Mouse (Mus musculus): ENCODE measurements around the gene Isca1. TPM values are rescaled to one million over a fixed set of nuclear protein-coding genes. Genes with fewer than 3 reads are reported as not detected.

The Isca1 gene
- polyA plus RNA-seq (2016; fragmentation: Nextera tagmentation; extraction: Ambion mirVana) = 113 and 115 TPM in 2 replicates

GRCm38 (mm10) chr13:59769296-59770163, at the start of gene Isca1:
TSS of gene Isca1 (minus strand) at chr13:59769810.
- H3K9me3 ChIP-seq = no peaks in the 10 kb centered on the region
- H3K4me3 ChIP-seq = peak within 1 kb of the TSS; percentile 85
- peak within 1 kb of the TSS; percentile 94 for H3K27ac ChIP-seq
- H3K9ac ChIP-seq = peak within 1 kb of the TSS; percentile 80
- WGBS = under 1% methylated on average over 91 of the region's 91 CpGs
- H3K4me2 ChIP-seq (replicated peaks) = peak within 1 kb of the TSS; percentile 75
- ATAC-seq (ENCODE audit: insufficient number of reproducible peaks, insufficient read depth, low FRiP score, low TSS enrichment) = peak; percentile 97
- peaks cover 31% of the 10 kb centered on the region for H3K4me1 ChIP-seq
- no peaks in the 10 kb centered on the region for H3K27me3 ChIP-seq
- peaks cover 17% of the 10 kb centered on the region; the same call in 1 of the 2 replicates for H3K36me3 ChIP-seq

DNA sequence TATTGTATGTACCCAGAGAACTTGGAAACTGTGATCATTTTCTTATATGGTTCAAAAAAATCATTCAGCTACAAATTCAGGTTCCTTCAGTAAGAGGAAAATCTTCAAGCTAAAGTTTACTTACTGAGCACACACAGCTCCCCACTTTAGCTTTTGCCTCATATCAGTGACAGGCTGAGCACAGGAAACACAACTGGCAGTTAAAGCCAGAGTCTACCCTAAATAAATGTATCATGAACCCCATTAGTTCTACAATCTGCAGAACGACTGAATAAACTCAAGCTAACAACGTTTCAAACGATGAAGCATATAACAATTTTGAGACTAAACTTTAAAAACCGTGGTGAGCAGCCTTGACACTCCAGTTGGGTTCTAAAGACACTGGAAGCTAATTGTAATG, 47.7 kb upstream of the Isca1 start:
- peaks cover 24% of the 10 kb centered on the region for H3K4me1 ChIP-seq
- no peak overlapping the region for H3K9ac ChIP-seq
- 90% methylated on average over 4 of the region's 4 CpGs for WGBS
- H3K9me3 ChIP-seq = no peaks in the 10 kb centered on the region
- no peak for ATAC-seq (ENCODE audit: insufficient number of reproducible peaks, insufficient read depth, low FRiP score, low TSS enrichment)
- H3K27me3 ChIP-seq = no peaks in the 10 kb centered on the region
- H3K4me2 ChIP-seq (replicated peaks) = no peak overlapping the region
- no peak overlapping the region for H3K4me3 ChIP-seq
- peaks cover 40% of the 10 kb centered on the region for H3K36me3 ChIP-seq
- H3K27ac ChIP-seq = no peak overlapping the region

- Histone ChIP-seq H3K27ac (no peak overlapping the region; the same call in 1 of the 2 replicates), H3K4me1 (peaks cover 3% of the 10 kb centered on the region; the same call in 1 of the 2 replicates), H3K27me3 (no peaks in the 10 kb centered on the region), H3K4me2 (replicated peaks) (no peak overlapping the region), H3K9me3 (no peaks in the 10 kb centered on the region), H3K36me3 (peaks cover 64% of the 10 kb centered on the region), H3K9ac (no peak overlapping the region), H3K4me3 (no peak overlapping the region)
- ATAC-seq (ENCODE audit: insufficient number of reproducible peaks, insufficient read depth, low FRiP score, low TSS enrichment) = no peak
- 85% methylated on average over 6 of the region's 6 CpGs for WGBS
These were observed 44.5 kb upstream of the Isca1 start for GRCm38 (mm10) chr13:59814109-59814591.

DNA sequence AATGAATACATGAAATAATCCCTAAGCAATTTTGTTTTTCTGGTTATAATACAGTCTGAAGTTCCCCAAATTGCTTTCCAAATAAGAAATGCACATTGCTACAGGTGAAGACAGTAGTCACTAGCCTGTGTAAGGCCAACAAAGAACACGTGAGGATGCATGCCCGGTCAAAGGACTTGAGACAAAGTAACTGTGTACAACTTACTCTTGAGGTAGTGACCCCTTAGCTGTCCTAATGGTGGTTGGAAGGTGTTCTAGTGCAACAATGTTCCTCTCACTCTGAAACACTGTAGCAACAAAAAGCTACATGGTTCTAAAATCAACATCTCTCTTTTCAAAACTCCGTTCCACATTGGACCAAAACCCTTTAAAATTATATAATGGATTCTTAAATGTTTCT, 42.0 kb upstream of the Isca1 start:
- no peak for ATAC-seq (ENCODE audit: insufficient number of reproducible peaks, insufficient read depth, low FRiP score, low TSS enrichment)
- no peak overlapping the region for H3K9ac ChIP-seq
- H3K4me1 ChIP-seq = no peaks in the 10 kb centered on the region
- H3K9me3 ChIP-seq = no peaks in the 10 kb centered on the region
- H3K4me3 ChIP-seq = no peak overlapping the region
- H3K27ac ChIP-seq = no peak overlapping the region
- WGBS = 96% methylated on average over 3 of the region's 3 CpGs
- no peaks in the 10 kb centered on the region for H3K27me3 ChIP-seq
- H3K4me2 ChIP-seq (replicated peaks) = no peak overlapping the region
- H3K36me3 ChIP-seq = peaks cover 82% of the 10 kb centered on the region

DNA sequence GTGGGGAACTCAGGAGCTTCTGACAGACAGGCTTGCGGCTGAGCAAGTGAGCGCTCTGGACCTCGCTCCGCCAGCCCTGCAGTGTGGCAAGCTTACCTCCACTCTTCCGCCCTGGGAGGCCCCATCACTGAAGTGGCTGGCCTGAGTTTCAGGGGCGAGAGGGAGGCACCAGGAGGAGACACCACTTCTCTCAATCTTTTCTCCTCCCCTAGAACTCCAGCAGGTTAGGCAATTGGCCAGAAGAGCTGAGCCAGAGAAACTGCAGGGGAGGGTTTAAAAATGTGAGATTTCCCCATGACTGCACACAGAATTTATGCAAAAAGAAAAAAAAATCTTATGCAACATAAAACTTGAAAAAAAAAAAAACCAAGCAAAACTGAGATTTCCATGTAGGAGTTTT, 31.4 kb upstream of the Isca1 start:
- Histone ChIP-seq H3K9me3 (no peaks in the 10 kb centered on the region), H3K4me2 (replicated peaks) (no peak overlapping the region), H3K27me3 (no peaks in the 10 kb centered on the region), H3K9ac (no peak overlapping the region), H3K27ac (no peak overlapping the region), H3K4me1 (no peaks in the 10 kb centered on the region), H3K36me3 (peaks cover 96% of the 10 kb centered on the region), H3K4me3 (no peak overlapping the region)
- ATAC-seq (ENCODE audit: insufficient number of reproducible peaks, insufficient read depth, low FRiP score, low TSS enrichment) = no peak
- 91% methylated on average over 6 of the region's 6 CpGs for WGBS

GRCm38 (mm10) chr13:59800077-59800476, 30.5 kb upstream of the Isca1 start:
- H3K4me2 ChIP-seq (replicated peaks) = no peak overlapping the region
- 93% methylated on average over 2 of the region's 2 CpGs for WGBS
- H3K27me3 ChIP-seq = no peaks in the 10 kb centered on the region
- no peaks in the 10 kb centered on the region for H3K4me1 ChIP-seq
- H3K9ac ChIP-seq = no peak overlapping the region
- H3K4me3 ChIP-seq = no peak overlapping the region
- H3K36me3 ChIP-seq = peaks cover 96% of the 10 kb centered on the region
- no peak for ATAC-seq (ENCODE audit: insufficient number of reproducible peaks, insufficient read depth, low FRiP score, low TSS enrichment)
- no peak overlapping the region for H3K27ac ChIP-seq
- no peaks in the 10 kb centered on the region for H3K9me3 ChIP-seq

GRCm38 (mm10) chr13:59798306-59798705, 28.7 kb upstream of the Isca1 start:
- no peak for ATAC-seq (ENCODE audit: insufficient number of reproducible peaks, insufficient read depth, low FRiP score, low TSS enrichment)
- Histone ChIP-seq H3K27ac (no peak overlapping the region), H3K36me3 (peaks cover 92% of the 10 kb centered on the region), H3K4me2 (replicated peaks) (no peak overlapping the region), H3K9me3 (no peaks in the 10 kb centered on the region), H3K4me1 (no peaks in the 10 kb centered on the region), H3K9ac (no peak overlapping the region), H3K27me3 (no peaks in the 10 kb centered on the region), H3K4me3 (no peak overlapping the region)
- WGBS = 100% methylated on average over 1 of the region's 1 CpGs

GRCm38 (mm10) chr13:59796466-59796848, 26.8 kb upstream of the Isca1 start:
- Histone ChIP-seq H3K4me3 (no peak overlapping the region), H3K9me3 (no peaks in the 10 kb centered on the region), H3K4me2 (replicated peaks) (no peak overlapping the region), H3K9ac (no peak overlapping the region), H3K4me1 (no peaks in the 10 kb centered on the region), H3K27ac (no peak overlapping the region), H3K36me3 (peaks cover 92% of the 10 kb centered on the region), H3K27me3 (no peaks in the 10 kb centered on the region)
- no peak for ATAC-seq (ENCODE audit: insufficient number of reproducible peaks, insufficient read depth, low FRiP score, low TSS enrichment)
- 92% methylated on average over 9 of the region's 9 CpGs for WGBS

- Histone ChIP-seq H3K9me3 (no peaks in the 10 kb centered on the region), H3K9ac (no peak overlapping the region)
These were observed 26.3 kb upstream of the Isca1 start for GRCm38 (mm10) chr13:59795807-59796465.

DNA sequence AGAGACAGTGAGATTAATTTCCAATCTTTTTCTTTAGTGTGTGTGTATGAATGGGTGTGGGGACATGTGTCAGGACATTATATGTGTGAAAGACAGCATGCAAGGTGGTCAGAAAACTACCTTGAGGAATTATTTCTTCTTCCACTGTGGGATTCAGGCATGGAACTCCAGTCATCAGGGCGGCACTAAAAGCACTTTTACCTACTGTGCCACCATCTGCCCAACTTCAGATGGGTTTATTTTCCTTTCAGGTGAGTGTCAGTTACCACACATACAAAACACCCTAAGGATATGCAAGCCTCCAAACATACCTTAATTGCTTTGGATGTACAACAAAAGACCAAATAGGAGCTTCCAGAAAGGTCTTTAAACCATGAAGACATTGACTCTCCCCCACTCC, 25.2 kb upstream of the Isca1 start:
- WGBS = 93% methylated on average over 1 of the region's 1 CpGs
- Histone ChIP-seq H3K4me1 (no peaks in the 10 kb centered on the region), H3K4me3 (no peak overlapping the region), H3K9ac (no peak overlapping the region), H3K36me3 (peaks cover 90% of the 10 kb centered on the region), H3K9me3 (no peaks in the 10 kb centered on the region), H3K27ac (no peak overlapping the region), H3K4me2 (replicated peaks) (no peak overlapping the region), H3K27me3 (no peaks in the 10 kb centered on the region)
- no peak for ATAC-seq (ENCODE audit: insufficient number of reproducible peaks, insufficient read depth, low FRiP score, low TSS enrichment)

More at GRCm38 (mm10) chr13:59795807-59796465, 26.3 kb upstream of the Isca1 start:
- Histone ChIP-seq H3K4me2 (replicated peaks) (no peak overlapping the region), H3K27ac (no peak overlapping the region), H3K27me3 (no peaks in the 10 kb centered on the region), H3K4me3 (no peak overlapping the region), H3K36me3 (peaks cover 93% of the 10 kb centered on the region), H3K4me1 (no peaks in the 10 kb centered on the region)
- no peak for ATAC-seq (ENCODE audit: insufficient number of reproducible peaks, insufficient read depth, low FRiP score, low TSS enrichment)
- 96% methylated on average over 6 of the region's 6 CpGs for WGBS

- no peak for ATAC-seq (ENCODE audit: insufficient number of reproducible peaks, insufficient read depth, low FRiP score, low TSS enrichment)
- H3K9me3 ChIP-seq = no peaks in the 10 kb centered on the region
- H3K4me2 ChIP-seq (replicated peaks) = no peak within 1 kb of the TSS
- H3K4me3 ChIP-seq = no peak within 1 kb of the TSS
- H3K36me3 ChIP-seq = peaks cover 91% of the 10 kb centered on the region
- no peaks in the 10 kb centered on the region for H3K27me3 ChIP-seq
- H3K9ac ChIP-seq = no peak within 1 kb of the TSS
- no peaks in the 10 kb centered on the region for H3K4me1 ChIP-seq
- no peak within 1 kb of the TSS for H3K27ac ChIP-seq
- WGBS = 96% methylated on average over 7 of the region's 7 CpGs
These were observed 12.5 kb upstream of the Isca1 start, which contains the start of gene Gm49354 for GRCm38 (mm10) chr13:59782145-59782544. TSS of gene Gm49354 (minus strand) at chr13:59782245.
